Comparison of ENCODE assay signal across 24 mouse cellular contexts in the genomic region with DNA sequence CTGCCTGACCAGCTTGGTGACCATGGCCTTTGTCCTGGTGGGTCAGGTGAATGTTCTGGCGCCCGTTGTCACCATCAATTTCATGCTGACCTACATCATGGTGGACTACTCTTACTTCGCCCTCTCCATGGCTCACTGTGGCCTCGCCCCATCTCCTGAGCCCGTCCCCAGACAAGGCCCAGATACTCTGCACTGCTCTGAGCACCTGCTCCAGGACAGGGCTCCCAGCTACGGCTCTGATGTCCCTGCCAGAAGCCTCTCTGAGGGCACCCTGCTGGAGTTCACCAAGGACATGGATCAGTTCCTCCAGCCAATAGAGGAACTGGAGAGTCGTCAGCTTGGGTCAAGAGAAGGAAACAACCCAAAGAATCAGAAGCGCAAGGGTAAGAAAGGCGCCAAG. TPM values are rescaled to one million over a fixed set of nuclear protein-coding genes. Genes with fewer than 3 reads are reported as not detected.
DNase-seq lines count a peak whose midpoint lies in the region; ATAC-seq and TF ChIP-seq lines count a peak whose summit lies in the region.
"Had no signal": no experiment of that assay in that cellular context is flagged by ENCODE, and none has a peak within 500 bp of the region (broad histone marks: within the 10 kb centered on the region; RNA-seq: fewer than 3 reads in every experiment).

No protein-coding gene starts in this region.

- ATAC-seq in liver, postnatal 0 days: no peak
- 0 out of 2 replicates have a peak, but pooled peaks have one; percentile 35 for ATAC-seq in monocyte, adult 5-6 weeks (replicated peaks; ENCODE audit: insufficient number of reproducible peaks, low FRiP score, low TSS enrichment, poor library complexity, severe bottlenecking)
- no peak for ATAC-seq in midbrain, embryonic 13.5 days
- ATAC-seq: forebrain, embryonic 14.5 days had no signal

- no peaks in the 10 kb centered on the region for H3K9me3 ChIP-seq in heart, embryonic 10.5 days
- H3K9me3 ChIP-seq in liver, postnatal 0 days (ENCODE audit: low read length): no peaks in the 10 kb centered on the region
- 0 out of 2 replicates have a peak, but pooled peaks cover under 1% of the 10 kb centered on the region for H3K9me3 ChIP-seq in limb, embryonic 10.5 days (replicated peaks)
- no peaks in the 10 kb centered on the region for H3K9me3 ChIP-seq in midbrain, embryonic 13.5 days
- H3K9me3 ChIP-seq: embryonic facial prominence, embryonic 13.5 days; embryonic facial prominence, embryonic 15.5 days; forebrain, embryonic 10.5 days had no signal

- no peaks in the 10 kb centered on the region for H3K4me1 ChIP-seq in heart, embryonic 10.5 days
- H3K4me1 ChIP-seq in heart, adult 2 months (ENCODE audit: control insufficient read depth, insufficient read depth, low read length): no peaks in the 10 kb centered on the region
- H3K4me1 ChIP-seq in liver, adult 2 months (ENCODE audit: control insufficient read depth, insufficient read depth, low read length): no peaks in the 10 kb centered on the region
- no peaks in the 10 kb centered on the region for H3K4me1 ChIP-seq in liver, postnatal 0 days (ENCODE audit: insufficient read depth)
- H3K4me1 ChIP-seq in limb, embryonic 10.5 days: no peaks in the 10 kb centered on the region
- H3K4me1 ChIP-seq in midbrain, embryonic 13.5 days (replicated peaks): no peaks in the 10 kb centered on the region
- H3K4me1 ChIP-seq: embryonic facial prominence, embryonic 13.5 days; embryonic facial prominence, embryonic 15.5 days; forebrain, embryonic 10.5 days; forebrain, embryonic 12.5 days had no signal

- no peaks in the 10 kb centered on the region for H3K36me3 ChIP-seq in heart, embryonic 10.5 days
- no peaks in the 10 kb centered on the region for H3K36me3 ChIP-seq in heart, adult 2 months (ENCODE audit: control insufficient read depth, insufficient read depth, low read length)
- H3K36me3 ChIP-seq in liver, adult 2 months (ENCODE audit: control insufficient read depth, insufficient read depth, low read length): no peaks in the 10 kb centered on the region
- no peaks in the 10 kb centered on the region for H3K36me3 ChIP-seq in liver, postnatal 0 days (replicated peaks; ENCODE audit: insufficient read depth, low read length)
- H3K36me3 ChIP-seq in limb, embryonic 10.5 days: no peaks in the 10 kb centered on the region
- H3K36me3 ChIP-seq in midbrain, embryonic 13.5 days: no peaks in the 10 kb centered on the region
- H3K36me3 ChIP-seq: embryonic facial prominence, embryonic 13.5 days; embryonic facial prominence, embryonic 15.5 days; forebrain, embryonic 10.5 days; forebrain, embryonic 12.5 days had no signal

- H3K4me3 ChIP-seq in heart, embryonic 10.5 days: no peak overlapping the region
- H3K4me3 ChIP-seq in heart, adult 2 months: no peak overlapping the region
- H3K4me3 ChIP-seq in liver, adult 2 months (ENCODE audit: insufficient read depth, low read depth, low read length): no peak overlapping the region
- no peak overlapping the region for H3K4me3 ChIP-seq in liver, postnatal 0 days (ENCODE audit: low read depth, low read length)
- no peak overlapping the region for H3K4me3 ChIP-seq in limb, embryonic 10.5 days
- H3K4me3 ChIP-seq in midbrain, embryonic 13.5 days (replicated peaks): no peak overlapping the region
- H3K4me3 ChIP-seq: embryonic facial prominence, embryonic 13.5 days; embryonic facial prominence, embryonic 15.5 days; erythroblast, embryonic 14.5 days; forebrain, embryonic 10.5 days; forebrain, embryonic 12.5 days had no signal

- no peaks in the 10 kb centered on the region for H3K79me2 ChIP-seq in heart, adult 2 months (replicated peaks; ENCODE audit: control insufficient read depth, insufficient read depth, low read length)
- no peaks in the 10 kb centered on the region for H3K79me2 ChIP-seq in liver, adult 2 months (ENCODE audit: control insufficient read depth, insufficient read depth, low read length)

- no peak overlapping the region for H3K9ac ChIP-seq in heart, adult 2 months (ENCODE audit: low read depth, low read length)
- no peak overlapping the region for H3K9ac ChIP-seq in liver, adult 2 months (ENCODE audit: low read depth, low read length)
- no peak overlapping the region for H3K9ac ChIP-seq in liver, postnatal 0 days (replicated peaks)
- no peak overlapping the region for H3K9ac ChIP-seq in midbrain, embryonic 13.5 days (replicated peaks)
- H3K9ac ChIP-seq: embryonic facial prominence, embryonic 13.5 days; embryonic facial prominence, embryonic 15.5 days; forebrain, embryonic 12.5 days had no signal

- no peak overlapping the region for H3K27ac ChIP-seq in heart, embryonic 10.5 days
- no peak overlapping the region for H3K27ac ChIP-seq in heart, adult 2 months
- no peak overlapping the region for H3K27ac ChIP-seq in liver, adult 2 months (replicated peaks; ENCODE audit: insufficient read depth, low read depth, low read length)
- H3K27ac ChIP-seq in liver, postnatal 0 days (ENCODE audit: low read depth): no peak overlapping the region
- H3K27ac ChIP-seq in limb, embryonic 10.5 days: no peak overlapping the region
- H3K27ac ChIP-seq in midbrain, embryonic 13.5 days: no peak overlapping the region
- H3K27ac ChIP-seq: embryonic facial prominence, embryonic 13.5 days; embryonic facial prominence, embryonic 15.5 days; forebrain, embryonic 12.5 days had no signal

- no peak for TF ChIP-seq CTCF in heart, adult 2 months (IDR thresholded peaks at IDR 0.05)
- TF ChIP-seq CTCF in liver, adult 2 months (IDR thresholded peaks at IDR 0.05; ENCODE audit: low read depth, low read length): no peak
- TF ChIP-seq CTCF in liver, postnatal 0 days (IDR thresholded peaks at IDR 0.05; ENCODE audit: low read depth): no peak

- intact Hi-C loops in heart, adult 2 months (cut with DNase I): no loop called here

- peak; percentile 58 for DNase-seq in heart, embryonic 10.5 days (ENCODE audit: low spot score)
- no peak for DNase-seq in heart, adult 2 months
- peak; percentile 27 for DNase-seq in liver, adult 2 months (ENCODE audit: extremely low read depth, low read depth, low spot score)
- no peak for DNase-seq in liver, postnatal 0 days
- DNase-seq in limb, embryonic 10.5 days (ENCODE audit: low spot score): peak; percentile 22
- DNase-seq in left cerebral cortex, adult 11 months (ENCODE audit: low spot score): no peak
- DNase-seq: adrenal gland, adult 2 months; adrenal gland, postnatal 10 days; adrenal gland, postnatal 25 days; cerebellum, adult 11 months; cerebellum, adult 18-20 months; cerebellum, adult 8-10 months; cerebellum, adult 9-11 months; cerebellum, postnatal 14 days; cerebellum, postnatal 36 days; embryo, embryonic 11 days had no signal

- TF ChIP-seq EP300 in heart, adult 2 months (IDR thresholded peaks at IDR 0.05; ENCODE audit: insufficient read depth, low read depth, low read length): no peak
- TF ChIP-seq EP300 in liver, postnatal 0 days (IDR thresholded peaks at IDR 0.05; ENCODE audit: low read depth): no peak

- no peak for TF ChIP-seq POLR2A in heart, adult 2 months (IDR thresholded peaks at IDR 0.05; ENCODE audit: insufficient read depth, low read depth, low read length)
- no peak for TF ChIP-seq POLR2A in liver, adult 2 months (IDR thresholded peaks at IDR 0.05; ENCODE audit: extremely low read depth, insufficient read depth, low read length)

- H3K4me2 ChIP-seq in liver, postnatal 0 days (ENCODE audit: low read depth, low read length): no peak overlapping the region
- no peak overlapping the region for H3K4me2 ChIP-seq in midbrain, embryonic 13.5 days (replicated peaks)
- H3K4me2 ChIP-seq: embryonic facial prominence, embryonic 13.5 days; embryonic facial prominence, embryonic 15.5 days; forebrain, embryonic 12.5 days had no signal

- no peaks in the 10 kb centered on the region for H3K27me3 ChIP-seq in heart, embryonic 10.5 days (ENCODE audit: insufficient read depth, poor library complexity, severe bottlenecking)
- H3K27me3 ChIP-seq in heart, adult 2 months (ENCODE audit: control insufficient read depth, insufficient read depth, low read length): no peaks in the 10 kb centered on the region
- no peaks in the 10 kb centered on the region for H3K27me3 ChIP-seq in liver, adult 2 months (ENCODE audit: control insufficient read depth, insufficient read depth, low read length)
- H3K27me3 ChIP-seq in liver, postnatal 0 days (ENCODE audit: insufficient read depth, low read length): no peaks in the 10 kb centered on the region
- H3K27me3 ChIP-seq in limb, embryonic 10.5 days (ENCODE audit: low read depth, poor library complexity, severe bottlenecking): no peaks in the 10 kb centered on the region
- no peaks in the 10 kb centered on the region for H3K27me3 ChIP-seq in midbrain, embryonic 13.5 days
- H3K27me3 ChIP-seq: embryonic facial prominence, embryonic 13.5 days; embryonic facial prominence, embryonic 15.5 days; forebrain, embryonic 12.5 days had no signal

- 92% methylated on average over 9 of the region's 9 CpGs for WGBS in heart, embryonic 10.5 days
- WGBS in heart, adult 2 months: 92% methylated on average over 9 of the region's 9 CpGs
- WGBS in liver, adult 2 months: 93% methylated on average over 9 of the region's 9 CpGs
- 77% methylated on average over 9 of the region's 9 CpGs for WGBS in liver, postnatal 0 days (ENCODE audit: insufficient replicate concordance)
- WGBS in limb, embryonic 10.5 days: 95% methylated on average over 9 of the region's 9 CpGs
- WGBS in midbrain, embryonic 13.5 days: 95% methylated on average over 9 of the region's 9 CpGs

RNA-seq across cellular contexts. Expression of gene Heg1, which starts 59.6 kb away (rescaled TPM):
- polyA plus RNA-seq in heart, embryonic 10.5 days (2016; fragmentation: Nextera tagmentation; extraction: Ambion mirVana): 26.3 and 33.0 TPM in 2 replicates
- 100 to 1,000 TPM; 126 to 148 TPM for total RNA-seq in heart, adult 2 months (2021)
- polyA plus RNA-seq in heart, adult 2 months (2012; rRNA removed): 60.6 and 123 TPM in 2 replicates
- 8.6 and 12.6 TPM in 2 replicates for total RNA-seq in liver, adult 2 months (2014; rRNA removed)
- polyA plus RNA-seq in liver, adult 2 months (2012; rRNA removed): 5.7 and 5.8 TPM in 2 replicates
- 4.4 and 4.7 TPM in 2 replicates for polyA plus RNA-seq in liver, postnatal 0 days (2015; fragmentation: Nextera tagmentation; extraction: Ambion mirVana)
- polyA plus RNA-seq in limb, embryonic 10.5 days (2016; fragmentation: Nextera tagmentation; extraction: Ambion mirVana): 11.1 and 11.6 TPM in 2 replicates
- total RNA-seq in monocyte, adult 5-6 weeks (2017): 57.9 to 89.2 TPM (median 64.3 TPM) in 3 replicates
- polyA plus RNA-seq in midbrain, embryonic 13.5 days (2015; fragmentation: Nextera tagmentation; extraction: Ambion mirVana): 17.4 and 19.2 TPM in 2 replicates

Comparison
In these comparisons a context has a peak if more than half of its experiments do, and no peak if none do; other contexts are left out.
1. DNase-seq: peak in heart, embryonic 10.5 days (single experiment), liver, adult 2 months (single experiment) and limb, embryonic 10.5 days (single experiment); none in heart, adult 2 months (0 of 2), liver, postnatal 0 days (single experiment) and left cerebral cortex, adult 11 months (single experiment).